Mouse (Mus musculus): ENCODE measurements at regions not wholly inside any gene's neighbourhood (a gene's known extent, or its start where the extent isn't known, plus 50 kb on each side); places are given as distances from the start of the nearest gene placed in this dataset.

GRCm38 (mm10) chr3:134466611-134467010, 230.3 kb downstream of the Cxxc4 start:
- TF ChIP-seq POLR2A (IDR thresholded peaks at IDR 0.05; ENCODE audit: extremely low read depth, insufficient read depth, low read length) (no peak), CTCF (IDR thresholded peaks at IDR 0.05; ENCODE audit: extremely low read depth, insufficient read depth, low read length) (no peak)
